Mouse (Mus musculus): Measurements from ENCODE around the gene Usp38.

DNA sequence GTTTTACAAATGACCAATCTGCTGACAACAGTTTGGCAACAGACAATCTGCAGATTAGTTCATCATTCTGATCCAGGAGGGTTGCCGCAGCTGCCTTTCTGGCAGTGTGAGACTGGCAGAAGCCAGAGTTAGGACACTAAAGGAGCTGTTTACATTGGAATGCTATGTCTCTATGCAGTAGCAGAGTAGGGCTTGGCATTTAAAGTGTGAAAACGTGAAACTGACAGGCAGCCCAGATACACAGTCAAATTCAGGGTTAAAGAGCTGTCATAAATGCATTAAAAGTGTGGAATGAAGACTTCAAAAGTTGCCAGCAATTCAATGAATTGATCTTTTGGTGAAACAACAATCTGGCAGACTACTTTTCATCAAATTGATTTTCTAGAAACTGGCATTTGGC, 13.3 kb upstream of the Usp38 start:
- TF ChIP-seq CTCF (conservative IDR thresholded peaks at IDR 0.05; ENCODE audit: insufficient read depth, insufficient read length, low read depth, low read length) (no peak), POLR2A (IDR thresholded peaks at IDR 0.05; ENCODE audit: low read depth, low read length) (no peak)
